17 mouse cellular contexts compared by ENCODE assay signal in the genomic region with DNA sequence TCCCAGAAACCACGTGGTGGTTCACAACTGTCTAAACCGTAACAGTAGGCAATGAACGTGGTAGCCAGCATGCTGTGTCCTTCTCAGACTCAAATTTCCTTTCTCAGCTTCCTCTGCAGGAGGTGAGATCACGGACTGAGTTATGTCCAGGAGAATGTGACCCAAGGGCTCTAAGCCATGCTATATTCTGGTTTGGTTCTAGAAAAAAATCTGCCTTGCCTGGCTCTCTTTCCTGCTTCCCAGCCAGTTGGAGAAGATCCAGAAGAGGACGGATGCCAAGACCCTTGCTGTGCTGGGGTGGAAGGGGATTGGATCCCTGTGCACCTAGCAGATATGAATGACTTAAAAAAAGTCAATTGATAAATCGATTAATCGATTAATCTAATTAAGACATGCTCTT. TPM values are rescaled to one million over a fixed set of nuclear protein-coding genes. Genes with fewer than 3 reads are reported as not detected.
DNase-seq lines count a peak whose midpoint lies in the region; ATAC-seq lines count a peak whose summit lies in the region.
"Had no signal": no experiment of that assay in that cellular context is flagged by ENCODE, and none has a peak within 500 bp of the region (broad histone marks: within the 10 kb centered on the region; RNA-seq: fewer than 3 reads in every experiment).

No protein-coding gene starts in this region.

- no peak overlapping the region for H3K9ac ChIP-seq in heart, embryonic 16.5 days (ENCODE audit: low read length)
- H3K9ac ChIP-seq: forebrain, postnatal 0 days; stomach, embryonic 15.5 days had no signal

- H3K36me3 ChIP-seq in heart, embryonic 16.5 days (ENCODE audit: control insufficient read depth, insufficient read depth), result no peaks in the 10 kb centered on the region
- no peaks in the 10 kb centered on the region for H3K36me3 ChIP-seq in heart, embryonic 10.5 days
- H3K36me3 ChIP-seq: G1E; midbrain, embryonic 10.5 days; stomach, embryonic 15.5 days had no signal

- no peak overlapping the region for H3K27ac ChIP-seq in heart, embryonic 16.5 days (ENCODE audit: low read length)
- H3K27ac ChIP-seq in heart, embryonic 10.5 days, result no peak overlapping the region
- H3K27ac ChIP-seq: midbrain, embryonic 10.5 days; stomach, embryonic 15.5 days had no signal

- 61% methylated on average over 7 of the region's 7 CpGs for WGBS in heart, embryonic 16.5 days
- 78% methylated on average over 7 of the region's 7 CpGs for WGBS in heart, embryonic 10.5 days

- no peak overlapping the region for H3K4me3 ChIP-seq in heart, embryonic 16.5 days (ENCODE audit: low read length)
- H3K4me3 ChIP-seq in heart, embryonic 10.5 days, result no peak overlapping the region
- H3K4me3 ChIP-seq: midbrain, embryonic 10.5 days; stomach, embryonic 15.5 days had no signal

- peak; percentile 16 to 38 for DNase-seq in adrenal gland, postnatal 36 days
- no peak for DNase-seq in adrenal gland, postnatal 25 days
- DNase-seq in heart, embryonic 10.5 days (ENCODE audit: low spot score), result no peak
- DNase-seq in 3T3-L1 (ENCODE audit: low read depth, low spot score), result peak; percentile 50
- DNase-seq in kidney, adult 9 months, result peak; percentile 39
- no peak for DNase-seq in c-Kit-positive CD71-positive TER-119-positive erythroid progenitor cells, embryonic 14.5 days (ENCODE audit: low spot score)
- DNase-seq: B cell, adult 2 months; cerebellum, postnatal 36 days; forebrain, postnatal 0 days; layer of hippocampus, adult 9-11 months; thymus, postnatal 36 days had no signal

- no peak overlapping the region for H3K4me2 ChIP-seq in heart, embryonic 16.5 days (ENCODE audit: low read depth, low read length)
- H3K4me2 ChIP-seq: stomach, embryonic 15.5 days had no signal

- H3K27me3 ChIP-seq in heart, embryonic 16.5 days (ENCODE audit: control insufficient read depth, insufficient read depth, low read length), result no peaks in the 10 kb centered on the region
- H3K27me3 ChIP-seq in heart, embryonic 10.5 days (ENCODE audit: insufficient read depth, poor library complexity, severe bottlenecking), result no peaks in the 10 kb centered on the region
- H3K27me3 ChIP-seq: stomach, embryonic 15.5 days had no signal

- ATAC-seq in heart, embryonic 16.5 days (replicated peaks; ENCODE audit: extremely low read depth, insufficient read depth, low FRiP score), result 0 out of 2 replicates have a peak, but pooled peaks have one; percentile 44
- no peak for ATAC-seq in CD4-positive, CD25-positive, alpha-beta regulatory T cell, adult 4 months
- ATAC-seq: forebrain, postnatal 0 days; inflammation-experienced regulatory T-cells, adult 6 months had no signal

- H3K4me1 ChIP-seq in heart, embryonic 16.5 days (ENCODE audit: control insufficient read depth, insufficient read depth, low read length), result peaks cover 4% of the 10 kb centered on the region
- H3K4me1 ChIP-seq in heart, embryonic 10.5 days, result peaks cover 4% of the 10 kb centered on the region; the same call in 1 of the 2 replicates

- H3K9me3 ChIP-seq in heart, embryonic 16.5 days (replicated peaks; ENCODE audit: control insufficient read depth, low read length), result peaks cover 3% of the 10 kb centered on the region; the same call in 1 of the 2 replicates
- no peaks in the 10 kb centered on the region for H3K9me3 ChIP-seq in heart, embryonic 10.5 days
- H3K9me3 ChIP-seq: midbrain, embryonic 10.5 days; stomach, embryonic 15.5 days had no signal

RNA-seq across cellular contexts. Expression of gene Tns4, which starts 10.4 kb away (rescaled TPM):
- under 1 TPM; 0.13 to 0.20 TPM for total RNA-seq in adrenal gland, postnatal 36 days (2021)
- total RNA-seq in adrenal gland, postnatal 25 days (2021), result 0.12 TPM in 1 of 2 replicates, not detected in the other
- 0.06 and 0.71 TPM in 2 replicates for polyA plus RNA-seq in heart, embryonic 16.5 days (2015; fragmentation: Nextera tagmentation; extraction: Ambion mirVana)
- 0.36 TPM in 2 replicates for polyA plus RNA-seq in heart, embryonic 10.5 days (2016; fragmentation: Nextera tagmentation; extraction: Ambion mirVana)
- under 1 TPM in 1 of 2 experiments, not detected in 1; 0.35 TPM for polyA plus RNA-seq in CD4-positive, CD25-positive, alpha-beta regulatory T cell, adult 4 months (2017; shearing (Covaris generic))
- polyA plus RNA-seq: forebrain, postnatal 0 days had no signal

RNA-seq across cellular contexts. Expression of gene Ccr7, which starts 55.4 kb away (rescaled TPM):
- under 1 TPM in 1 of 2 experiments, not detected in 1; 0.20 TPM for total RNA-seq in adrenal gland, postnatal 36 days (2021)
- 0.21 TPM in 1 of 2 replicates, not detected in the other for total RNA-seq in adrenal gland, postnatal 25 days (2021)
- 0.69 and 1.5 TPM in 2 replicates for polyA plus RNA-seq in heart, embryonic 16.5 days (2015; fragmentation: Nextera tagmentation; extraction: Ambion mirVana)
- 0.25 and 0.78 TPM in 2 replicates for polyA plus RNA-seq in heart, embryonic 10.5 days (2016; fragmentation: Nextera tagmentation; extraction: Ambion mirVana)
- polyA plus RNA-seq in CD4-positive, CD25-positive, alpha-beta regulatory T cell, adult 4 months (2017; shearing (Covaris generic)), result 100 to 1,000 TPM; 277 to 361 TPM
- polyA plus RNA-seq: G1E had no signal

RNA-seq across cellular contexts. Expression of gene Igfbp4, which starts 58.5 kb away (rescaled TPM):
- total RNA-seq in adrenal gland, postnatal 36 days (2021), result 10 to 100 TPM; 82.3 to 97.6 TPM
- 50.5 and 61.1 TPM in 2 replicates for total RNA-seq in adrenal gland, postnatal 25 days (2021)
- polyA plus RNA-seq in heart, embryonic 16.5 days (2015; fragmentation: Nextera tagmentation; extraction: Ambion mirVana), result 377 and 385 TPM in 2 replicates
- 382 and 559 TPM in 2 replicates for polyA plus RNA-seq in heart, embryonic 10.5 days (2016; fragmentation: Nextera tagmentation; extraction: Ambion mirVana)
- 10 to 100 TPM; 12.6 to 20.7 TPM for polyA plus RNA-seq in CD4-positive, CD25-positive, alpha-beta regulatory T cell, adult 4 months (2017; shearing (Covaris generic))

Comparison
In these comparisons a context has a peak if more than half of its experiments do, and no peak if none do; other contexts are left out.
1. DNase-seq: peak in adrenal gland, postnatal 36 days (2 of 2), 3T3-L1 (single experiment) and kidney, adult 9 months (single experiment); none in adrenal gland, postnatal 25 days (single experiment), heart, embryonic 10.5 days (single experiment) and c-Kit-positive CD71-positive TER-119-positive erythroid progenitor cells, embryonic 14.5 days (single experiment).
2. RNA of gene Ccr7, which starts 55.4 kb away (polyA plus RNA-seq): 277 to 361 TPM in CD4-positive, CD25-positive, alpha-beta regulatory T cell, adult 4 months; 0.69 to 1.5 TPM in heart, embryonic 16.5 days and 0.25 to 0.78 TPM in heart, embryonic 10.5 days; every median in the first group is over 100 times any median in the second.
3. RNA of gene Igfbp4, which starts 58.5 kb away (polyA plus RNA-seq): 382 to 559 TPM in heart, embryonic 10.5 days and 377 to 385 TPM in heart, embryonic 16.5 days; 12.6 to 20.7 TPM in CD4-positive, CD25-positive, alpha-beta regulatory T cell, adult 4 months; every median in the first group is over 10 times any median in the second.